Mouse (Mus musculus): ENCODE measurements at regions not wholly inside any gene's neighbourhood (a gene's known extent, or its start where the extent isn't known, plus 50 kb on each side); places are given as distances from the start of the nearest gene placed in this dataset.
"Not testable (repeated sequence)": the region's sequence is repeated elsewhere in the genome, so short reads cannot be mapped to it uniquely, and the experiment has no call there.

DNA sequence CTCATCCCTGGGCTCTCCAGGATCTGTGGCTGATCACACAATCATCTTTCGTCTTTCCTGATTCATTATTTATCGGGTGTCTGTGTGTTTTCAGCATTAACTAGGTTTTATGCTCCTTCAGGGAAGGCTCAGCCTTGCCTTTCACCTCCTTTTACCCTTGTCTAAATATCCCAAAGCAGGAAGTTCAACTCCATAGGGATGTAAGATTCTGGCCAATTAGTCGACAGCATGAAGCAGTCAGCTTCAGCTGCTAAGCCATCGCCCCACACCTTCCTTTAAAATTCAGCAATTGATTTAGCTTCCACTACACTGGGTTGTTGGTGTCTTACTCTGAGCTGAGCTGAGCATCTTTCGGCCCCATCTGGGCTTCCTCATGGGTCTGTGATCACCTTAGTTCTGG lies 230.9 kb upstream of the Dpp6 start:
- DNase-seq = no peak

DNA sequence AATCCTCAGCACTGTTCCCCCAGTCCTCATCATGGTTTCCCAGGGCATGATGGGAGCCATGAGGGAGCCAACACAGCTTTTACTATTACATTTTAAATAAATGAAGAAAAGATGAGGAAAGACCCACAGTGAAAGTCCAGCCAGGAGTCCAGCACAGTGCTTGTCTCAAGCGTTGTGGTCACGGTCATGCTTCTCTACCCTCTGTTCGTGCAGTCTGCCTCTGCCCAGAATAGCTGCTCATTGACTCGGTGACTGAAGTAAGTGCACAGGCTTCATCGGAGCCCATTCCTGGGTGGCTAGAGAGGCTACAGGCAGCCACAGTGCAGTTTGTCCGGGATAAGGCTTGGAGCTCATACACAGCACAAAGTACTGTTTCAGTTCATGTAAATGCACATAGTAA lies 226.1 kb upstream of the Dpp6 start:
- peak in 1 of 2 experiments; percentile 6 for DNase-seq

DNA sequence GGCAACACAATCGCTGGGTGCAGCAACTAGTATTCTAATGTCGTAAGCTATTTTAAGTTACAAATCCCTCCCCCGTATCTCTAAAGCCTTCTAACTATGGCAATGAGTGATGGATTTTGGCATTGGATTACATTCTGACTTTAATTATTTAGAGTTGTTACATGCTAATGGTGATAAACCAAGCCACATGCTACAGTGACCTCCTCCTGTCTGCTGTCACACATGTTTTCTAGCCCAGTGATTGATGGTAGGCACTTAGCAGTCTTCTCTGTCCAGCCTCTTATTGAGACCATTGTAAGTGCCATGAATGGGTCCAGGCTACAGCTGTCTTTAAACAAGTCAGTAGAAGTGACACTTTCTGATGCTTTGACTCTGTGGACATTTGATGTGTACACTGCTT lies 224.7 kb upstream of the Dpp6 start:
- no peak for DNase-seq

DNA sequence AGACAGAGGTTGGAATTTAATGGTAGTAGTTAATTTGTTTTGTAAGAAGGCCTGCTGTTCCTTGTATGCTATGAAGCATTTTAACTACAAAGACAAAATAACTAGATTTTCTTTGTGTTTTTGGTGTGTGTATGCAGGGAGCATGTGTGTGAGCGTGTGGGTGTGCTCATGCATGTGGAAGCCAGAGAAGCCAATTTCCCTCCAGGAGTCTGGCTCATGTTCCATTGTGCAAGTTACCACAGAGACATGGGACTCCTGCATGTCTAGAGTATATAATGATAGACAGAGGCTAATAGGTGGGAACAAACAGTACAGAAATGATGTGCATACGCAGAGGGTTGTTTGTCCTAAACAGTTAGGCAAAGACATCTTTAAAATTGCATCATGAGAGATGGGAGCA lies 219.0 kb upstream of the Dpp6 start:
- no peak for DNase-seq

DNA sequence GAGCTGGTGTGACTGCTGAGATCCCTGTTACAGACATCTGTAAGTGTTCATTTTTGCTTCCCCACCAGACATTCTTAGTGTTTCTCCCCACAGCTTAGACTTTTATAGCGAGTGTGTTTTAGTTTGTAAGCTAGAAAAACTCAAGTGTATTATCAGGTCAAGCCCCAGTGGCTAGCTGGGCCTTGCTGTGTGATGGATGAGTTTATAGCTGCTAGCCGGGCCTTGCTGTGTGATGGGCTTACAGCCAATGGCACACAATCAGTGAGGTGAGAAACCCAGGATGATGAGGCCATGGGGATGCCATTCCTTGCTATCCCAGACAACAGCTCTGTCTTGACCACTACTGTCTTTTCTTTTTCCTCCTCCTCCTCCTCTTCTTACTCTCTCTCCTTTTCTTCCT lies 197.7 kb upstream of the Dpp6 start:
- DNase-seq = no peak

DNA sequence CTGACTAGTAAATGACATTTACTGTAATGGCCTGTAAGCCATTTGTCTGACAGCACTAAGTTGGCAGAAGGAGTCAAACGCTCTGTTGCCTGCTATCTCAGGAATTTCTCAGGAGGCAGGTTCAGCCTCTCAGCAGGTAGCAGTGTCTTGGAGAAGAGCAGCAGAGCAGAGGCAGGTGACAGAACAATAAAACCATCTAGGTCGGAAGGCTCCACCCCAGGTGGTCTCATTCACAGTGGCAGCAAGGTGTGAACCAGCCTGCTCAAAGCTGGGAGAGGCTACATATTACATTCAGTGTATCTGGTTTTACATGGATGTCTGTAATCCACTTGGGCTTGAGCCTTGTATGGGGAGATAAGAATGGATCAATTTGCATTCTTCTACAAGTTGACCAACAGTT lies 194.9 kb upstream of the Dpp6 start:
- DNase-seq = no peak

DNA sequence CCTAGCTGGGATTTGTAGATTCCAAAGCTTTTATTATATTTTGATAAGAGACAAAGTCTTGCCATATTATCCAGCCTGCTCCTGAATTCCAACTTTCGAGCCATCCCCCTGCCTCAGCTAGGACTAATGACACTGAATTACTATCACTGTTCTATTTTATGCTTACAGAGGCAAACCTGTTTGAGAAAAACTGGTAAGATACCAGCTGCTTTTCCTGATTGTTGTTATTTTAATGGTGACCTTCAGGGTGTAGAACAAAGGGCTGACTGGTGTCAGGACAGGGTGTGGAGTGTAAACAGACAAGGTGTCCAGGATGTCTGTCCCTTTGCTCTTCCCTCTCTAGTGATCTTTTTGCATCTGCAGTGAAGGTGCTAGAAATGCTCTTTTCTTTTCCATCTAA lies 145.5 kb upstream of the Dpp6 start:
- no peak for DNase-seq

DNA sequence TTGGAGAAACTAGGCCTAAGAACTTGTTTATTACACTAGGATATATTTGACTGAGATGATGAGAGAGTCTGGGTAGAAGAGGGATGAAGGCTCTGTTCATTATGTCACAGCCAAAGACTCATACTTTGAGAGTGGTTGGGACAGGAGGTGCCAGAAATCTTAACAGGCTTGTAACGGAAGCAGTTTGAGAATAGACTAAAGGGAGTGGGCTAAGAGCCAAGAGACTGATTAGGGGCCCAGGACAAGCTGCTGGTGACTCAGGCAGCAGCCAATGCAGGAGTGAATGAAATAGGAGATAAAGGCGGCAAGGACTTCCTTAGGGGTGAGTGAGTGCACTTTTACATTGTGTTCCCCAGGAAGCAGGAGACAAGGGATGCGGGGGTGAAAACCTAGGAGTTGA lies 127.2 kb upstream of the Dpp6 start:
- no peak for DNase-seq

DNA sequence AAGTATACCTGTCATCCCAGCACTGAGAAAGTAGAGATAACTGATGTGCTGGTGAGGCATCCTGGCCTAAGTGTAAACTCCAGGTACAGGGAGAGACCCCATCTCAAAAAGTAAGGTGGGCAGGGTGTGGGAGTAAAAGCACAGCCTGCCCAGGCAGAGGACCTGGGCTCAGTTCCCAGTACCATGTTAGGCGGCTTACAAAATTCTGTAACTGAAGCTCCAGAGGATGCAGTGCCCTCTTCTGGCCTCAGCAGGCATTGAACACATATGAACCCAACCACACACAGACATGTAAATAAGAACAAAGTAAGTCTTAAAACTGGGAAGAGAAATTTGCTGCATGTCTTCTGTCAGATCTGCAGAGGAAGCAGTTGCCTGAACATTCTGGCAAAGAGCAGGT lies 125.9 kb upstream of the Dpp6 start:
- no peak for DNase-seq

DNA sequence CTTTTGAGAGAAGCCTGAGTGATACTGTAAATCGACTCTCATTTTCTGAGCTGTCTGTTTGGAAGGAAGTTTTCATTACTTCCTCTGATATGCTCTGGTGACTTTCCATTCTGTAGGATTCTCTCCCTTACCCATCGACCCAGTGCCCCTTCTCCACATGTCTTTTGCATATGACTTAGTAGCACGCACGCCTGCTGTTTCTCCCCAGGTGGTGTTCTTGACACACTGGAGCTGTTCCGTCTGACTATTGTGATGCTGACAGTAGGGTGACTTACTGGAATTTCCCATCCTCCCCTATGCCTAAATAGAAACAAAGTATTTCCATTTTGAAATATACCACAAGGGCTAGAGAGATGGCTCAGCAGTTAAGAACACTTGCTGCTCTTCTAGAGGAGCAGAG lies 125.0 kb upstream of the Dpp6 start:
- no peak for DNase-seq

DNA sequence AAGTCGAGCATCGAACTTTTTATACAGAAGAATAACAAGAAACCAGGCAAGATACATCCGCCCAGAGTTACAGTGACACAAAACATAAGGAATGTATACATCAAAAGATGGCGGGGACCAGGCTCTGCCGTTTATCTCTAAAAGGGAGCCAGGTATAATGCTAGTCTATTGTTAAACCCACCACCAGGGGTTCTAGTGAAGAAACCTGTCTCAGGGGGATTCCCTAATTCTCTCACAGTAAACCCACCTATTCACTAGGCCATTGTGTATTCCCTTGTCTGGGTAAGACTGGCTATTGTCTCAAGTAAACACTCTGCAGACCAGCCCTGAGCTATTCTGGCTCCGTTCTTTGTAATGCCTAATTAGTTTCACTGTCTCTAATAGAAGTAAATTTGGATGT lies 113.4 kb upstream of the Dpp6 start:
- DNase-seq = not testable (repeated sequence)

DNA sequence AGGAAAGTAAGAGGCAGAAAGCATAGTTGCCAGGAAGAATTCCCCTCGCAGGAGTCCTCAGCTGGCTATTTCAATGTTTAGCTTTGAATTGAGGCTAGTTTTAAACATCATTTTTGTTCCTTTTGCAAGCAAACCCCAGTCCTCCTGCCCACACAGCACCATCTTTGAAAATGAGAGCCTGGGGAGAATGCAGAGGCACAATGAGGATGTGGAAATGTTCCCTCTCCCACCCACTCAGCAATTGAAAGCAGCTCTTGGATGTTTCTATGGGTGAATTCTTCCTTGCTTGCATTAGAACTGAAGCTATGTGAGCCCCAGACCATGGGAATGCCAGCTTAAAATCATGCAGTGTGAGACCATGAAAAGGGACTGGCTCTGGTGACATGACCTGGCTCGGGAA lies 109.3 kb upstream of the Dpp6 start:
- DNase-seq = no peak

DNA sequence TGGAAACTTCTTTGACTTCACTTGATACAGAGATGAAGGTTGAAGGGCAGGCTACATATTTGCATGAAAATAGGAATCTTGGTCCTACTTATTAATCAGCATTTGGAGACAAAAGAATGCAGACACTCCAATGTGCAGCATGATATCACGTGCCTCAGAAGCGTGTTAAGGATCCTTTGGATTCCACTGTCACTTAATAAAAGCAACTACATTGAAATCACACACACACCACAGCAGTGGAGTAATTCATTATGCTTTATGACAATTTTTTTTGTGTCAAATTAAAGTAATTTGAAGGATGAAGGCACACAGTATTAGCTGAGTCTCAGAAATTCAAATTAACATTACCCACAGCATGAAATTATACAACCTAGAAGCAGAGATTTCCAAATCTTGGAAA lies 92.5 kb upstream of the Dpp6 start:
- DNase-seq = no peak

DNA sequence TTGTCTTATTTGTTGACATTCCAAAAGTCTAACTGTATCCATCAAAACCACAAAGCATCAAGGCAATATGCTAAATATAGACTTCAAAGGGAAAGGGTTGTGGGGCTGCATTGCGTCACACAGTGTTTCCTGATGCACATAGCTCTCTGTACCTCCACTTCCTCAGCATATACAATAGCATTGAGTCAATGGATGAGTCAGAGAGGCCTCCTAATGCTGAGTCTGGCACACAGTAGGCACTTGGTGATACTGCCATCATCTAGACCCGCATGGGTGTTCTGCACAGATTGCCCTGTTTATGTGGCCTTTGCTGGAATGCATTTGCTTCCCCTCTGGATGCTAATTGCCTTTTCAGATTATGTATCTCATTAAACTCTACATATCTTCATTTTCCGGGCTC lies 91.0 kb upstream of the Dpp6 start:
- DNase-seq = no peak

DNA sequence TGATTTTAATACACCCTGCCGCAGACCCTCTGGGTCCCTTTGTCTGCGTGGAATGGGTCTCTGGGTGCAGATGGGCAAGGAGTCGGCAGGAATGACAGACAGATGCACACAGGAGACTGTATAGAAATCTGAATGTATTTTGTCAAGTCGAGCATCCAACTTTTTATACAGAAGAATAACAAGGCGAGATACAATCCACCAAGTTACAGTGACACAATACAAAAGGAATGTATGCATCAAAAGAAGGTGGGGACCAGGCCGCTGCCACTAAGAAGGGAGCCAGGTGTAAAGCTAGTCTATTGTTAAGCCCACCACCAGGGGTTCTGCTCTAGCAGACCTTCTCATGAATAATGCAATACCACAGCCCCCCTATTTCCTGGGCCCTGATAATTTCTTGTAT lies 65.8 kb upstream of the Dpp6 start:
- DNase-seq = not testable (repeated sequence)

DNA sequence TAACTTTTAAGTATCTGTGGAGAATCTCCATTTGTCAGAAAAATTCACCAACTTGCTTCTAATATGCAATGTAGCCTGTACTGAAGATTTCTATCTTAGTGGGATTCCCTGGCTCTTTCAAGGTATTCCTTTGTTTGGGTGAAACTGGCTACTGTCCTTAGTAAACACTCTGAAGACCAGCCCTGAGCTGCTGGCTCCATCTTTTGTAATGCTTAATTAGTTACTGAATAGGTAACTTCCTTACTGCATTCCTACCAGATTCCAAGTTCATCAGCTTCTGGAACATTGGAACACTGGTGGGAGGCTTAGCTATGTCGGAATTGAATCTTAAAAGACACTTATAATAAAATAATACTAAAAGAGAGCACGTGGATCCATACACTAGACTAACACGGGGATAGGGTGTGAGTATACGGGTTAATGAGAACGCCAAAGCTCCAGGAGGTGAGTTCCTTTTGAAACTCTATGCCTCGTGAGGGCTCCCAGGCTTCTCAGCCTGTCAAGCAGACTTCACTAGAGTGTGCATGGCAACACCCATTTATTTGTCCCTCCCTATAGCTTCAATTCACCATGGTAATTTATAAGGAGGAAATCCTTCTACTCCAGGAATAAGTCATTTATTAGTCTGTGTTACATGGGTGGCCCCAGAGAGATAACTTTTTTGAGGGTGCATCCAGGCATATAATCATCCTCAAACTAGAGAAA lies 65.2 kb upstream of the Dpp6 start:
- DNase-seq = not testable (repeated sequence)

DNA sequence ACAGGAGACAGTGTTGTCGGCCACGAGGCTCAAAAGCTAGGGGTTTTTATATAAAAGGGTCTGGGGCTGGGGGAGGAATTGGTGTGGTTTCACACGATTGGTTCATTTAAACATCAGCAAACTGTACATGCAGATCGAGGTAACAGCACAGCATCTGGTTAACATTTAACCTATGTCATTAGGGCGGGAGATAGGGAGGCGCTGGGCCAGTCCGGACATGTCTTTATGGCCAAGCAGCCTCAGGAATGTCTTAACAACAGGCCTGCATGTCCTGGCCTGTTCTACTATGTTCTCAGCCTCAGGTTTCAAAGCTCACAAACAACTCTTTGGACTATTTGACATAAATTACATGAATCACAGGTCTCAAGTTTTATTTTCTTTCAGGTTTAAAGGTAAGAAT lies 62.9 kb upstream of the Dpp6 start:
- peak; percentile 7 to 37 for DNase-seq

Measured in kidney, postnatal 4 days (tissue).